Mouse (Mus musculus) T-cell, adult 2 months (primary cell): ENCODE measurements around the gene Tmco3.
"Not testable (repeated sequence)": the region's sequence is repeated elsewhere in the genome, so short reads cannot be mapped to it uniquely, and the experiment has no call there.

Experiments
- DNase-seq: peaks from one replicate; pipeline ENCODE4 v3.0.0; 2022; ENCODE audit warnings: low spot score

Gene Tmco3

DNA sequence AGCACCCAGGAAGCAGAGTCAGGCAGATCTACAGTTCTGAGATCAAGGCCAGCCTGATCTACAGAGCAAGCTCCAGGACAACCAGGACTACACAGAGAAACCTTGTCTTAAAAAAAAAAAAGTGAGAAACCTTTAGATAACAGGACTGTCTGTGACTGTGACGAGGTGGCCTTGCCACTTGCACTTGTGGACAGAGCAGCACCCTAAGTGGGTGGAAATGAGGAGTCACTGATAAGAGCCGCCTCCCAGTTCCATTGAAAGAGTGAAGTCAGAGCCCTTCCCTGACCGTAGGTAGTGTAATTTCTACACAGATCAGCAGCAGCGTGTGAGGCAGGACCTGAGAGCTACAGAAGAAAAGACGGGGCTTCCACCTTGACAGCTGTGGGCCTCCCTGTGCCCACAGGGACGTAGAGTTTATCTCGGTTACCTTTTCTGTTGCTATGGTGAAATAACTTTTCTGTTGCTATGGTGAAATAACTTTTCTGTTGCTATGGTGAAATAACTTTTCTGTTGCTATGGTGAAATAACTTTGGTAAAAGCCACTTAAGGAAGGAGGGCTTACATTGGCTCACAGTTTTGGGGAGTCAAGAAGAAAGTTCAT, 18.4 kb downstream of the Tmco3 start:
- no peak for DNase-seq

- no peak for DNase-seq
Observed at GRCm38 (mm10) chr8:13306916-13307315, 18.9 kb downstream of the Tmco3 start.

DNA sequence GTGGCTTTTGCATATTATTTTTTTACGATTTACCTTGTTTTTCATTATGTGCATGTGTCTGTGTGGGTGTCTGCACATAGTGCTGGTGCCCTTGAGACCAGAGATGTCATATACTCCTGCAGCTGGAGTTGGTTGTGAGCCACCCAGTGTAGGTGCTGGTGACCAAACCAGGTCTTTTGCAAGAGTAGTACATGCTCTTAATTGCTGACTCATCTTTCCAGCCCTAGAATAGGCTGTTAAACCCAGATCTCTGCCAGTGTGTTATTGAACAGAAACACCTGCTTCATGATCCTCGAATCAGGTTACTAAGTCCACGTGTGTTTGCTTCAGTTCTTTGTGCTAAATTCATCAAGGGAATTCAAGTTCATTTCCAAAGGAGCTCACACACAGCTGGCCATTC, 26.9 kb downstream of the Tmco3 start:
- no peak for DNase-seq

- DNase-seq: no peak
Observed at GRCm38 (mm10) chr8:13316671-13317070, 28.7 kb downstream of the Tmco3 start.

GRCm38 (mm10) chr8:13326598-13326997, 38.6 kb downstream of the Tmco3 start:
- no peak for DNase-seq

GRCm38 (mm10) chr8:13334671-13335070, 46.7 kb downstream of the Tmco3 start:
- DNase-seq: no peak

- DNase-seq: not testable (repeated sequence)
Observed at GRCm38 (mm10) chr8:13337245-13337644, 49.3 kb downstream of the Tmco3 start.

- no peak for DNase-seq
Observed at GRCm38 (mm10) chr8:13337678-13338077, 49.7 kb downstream of the Tmco3 start.

DNA sequence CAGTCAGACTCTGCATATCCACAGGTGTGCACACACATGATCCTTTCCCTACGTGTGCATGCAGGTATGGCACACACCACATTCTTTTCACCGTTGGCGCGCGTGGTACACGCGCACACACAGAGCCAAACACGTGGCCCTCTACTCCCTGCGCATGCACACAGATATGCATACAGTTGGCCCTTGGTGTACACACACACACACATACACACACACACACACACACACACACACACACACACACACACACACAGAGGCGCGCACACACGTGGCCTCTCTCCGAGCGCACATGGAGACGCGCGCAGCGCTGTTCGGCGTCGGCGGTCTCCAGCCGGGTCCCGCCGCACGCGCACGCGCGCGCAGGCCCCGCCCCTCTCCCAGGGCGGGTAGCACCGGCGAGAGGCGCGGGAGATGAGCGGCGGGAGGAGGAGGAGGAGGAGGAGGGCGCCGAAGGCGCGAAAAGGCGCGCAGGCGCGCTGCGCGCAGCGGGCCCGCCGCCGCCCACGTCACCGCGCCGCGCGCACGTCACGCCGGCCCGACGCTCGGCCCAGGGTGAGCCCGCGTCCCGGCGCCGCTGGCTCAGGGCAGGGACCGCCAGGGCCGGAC, 50.4 kb downstream of the Tmco3 start, which contains the start of gene Tfdp1:
TSS of gene Tfdp1 (plus strand) at position 497 of the 606 bp plus-strand sequence.
- peak; percentile 81 for DNase-seq

DNA sequence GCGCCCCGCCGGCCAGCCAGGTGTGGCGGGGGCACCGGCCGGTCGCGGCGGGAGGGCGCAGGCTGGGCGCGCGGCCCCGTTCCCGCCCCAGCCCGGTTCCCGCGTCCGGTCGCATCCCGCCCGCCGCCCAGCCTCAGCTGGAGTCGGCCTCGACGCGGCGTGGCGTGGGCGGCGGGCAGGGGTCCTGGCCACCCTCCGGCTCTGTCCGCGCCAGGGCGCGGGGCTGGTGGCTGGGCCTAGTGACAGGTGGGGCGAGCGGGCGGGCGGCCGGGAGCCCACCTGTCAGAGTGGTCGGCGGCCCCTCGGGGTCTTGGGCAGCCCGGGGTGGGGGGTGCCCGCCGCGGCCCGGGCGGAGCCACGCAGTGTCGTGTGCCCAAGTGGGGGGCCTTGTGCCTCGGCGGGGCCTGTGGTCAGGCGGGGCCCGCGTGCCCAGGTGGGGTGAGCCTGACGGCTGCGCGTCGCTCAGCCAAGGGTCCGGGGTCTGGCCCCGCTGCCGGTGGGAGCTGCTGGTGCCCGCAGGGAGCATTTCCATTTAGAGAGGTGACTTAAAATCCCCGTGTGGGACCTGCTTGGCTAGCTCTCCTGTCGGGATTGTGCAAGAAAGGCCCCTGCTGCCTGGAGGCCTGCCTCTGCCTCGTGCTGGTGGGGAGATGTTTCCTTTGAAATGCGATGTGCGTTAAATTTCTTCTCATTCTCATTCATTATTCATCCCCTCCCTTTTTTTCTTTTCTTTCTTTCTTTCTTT, 51.1 kb downstream of the Tmco3 start:
- DNase-seq: peak; percentile 3

- DNase-seq: no peak
Observed at GRCm38 (mm10) chr8:13339646-13339990, 51.6 kb downstream of the Tmco3 start.

- DNase-seq: no peak
Observed at GRCm38 (mm10) chr8:13340650-13341049, 52.7 kb downstream of the Tmco3 start.

GRCm38 (mm10) chr8:13342340-13342739, 54.4 kb downstream of the Tmco3 start:
- DNase-seq: no peak

DNA sequence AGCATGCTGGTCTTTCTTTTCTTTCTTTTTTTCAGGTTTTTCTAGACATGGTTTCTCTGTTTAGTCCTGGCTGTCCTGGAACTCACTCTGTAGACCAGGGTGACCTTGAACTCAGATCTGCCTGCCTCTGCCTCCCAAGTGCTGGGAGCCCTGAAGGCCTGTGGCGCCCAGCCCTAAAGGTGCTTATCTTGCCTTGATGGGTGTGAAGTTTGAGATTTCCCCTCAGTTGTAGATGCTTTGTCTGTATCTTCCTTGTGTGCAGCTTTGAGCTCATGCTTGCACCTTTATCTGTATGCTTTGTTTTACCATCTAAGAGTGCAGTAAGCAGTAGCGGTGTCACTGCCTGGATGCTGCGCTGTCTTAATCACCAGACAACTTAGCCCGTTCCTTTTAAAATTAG, 55.1 kb downstream of the Tmco3 start:
- no peak for DNase-seq

DNA sequence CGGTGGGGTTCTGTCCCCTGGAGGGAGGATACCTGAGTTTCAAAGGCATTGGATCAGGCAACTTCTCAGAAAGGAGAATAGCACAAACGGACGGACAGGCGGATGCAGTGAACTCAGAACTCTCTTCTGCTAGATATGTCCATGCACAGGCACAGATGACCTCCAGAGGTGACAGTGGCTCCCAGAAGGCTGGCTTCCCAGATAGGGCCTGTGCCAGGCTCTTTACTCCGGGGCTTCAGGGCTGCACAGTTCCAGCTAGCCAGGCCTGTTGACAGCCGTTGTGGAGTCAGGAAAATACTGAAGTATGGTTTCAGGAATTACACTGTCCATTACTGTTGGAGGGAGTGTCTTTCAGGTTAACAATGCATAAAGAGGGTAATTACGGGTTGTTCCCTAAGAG, 62.1 kb downstream of the Tmco3 start:
- no peak for DNase-seq

GRCm38 (mm10) chr8:13351593-13351992, 63.6 kb downstream of the Tmco3 start:
- DNase-seq: no peak

GRCm38 (mm10) chr8:13352601-13353000, 64.6 kb downstream of the Tmco3 start:
- DNase-seq: no peak

DNA sequence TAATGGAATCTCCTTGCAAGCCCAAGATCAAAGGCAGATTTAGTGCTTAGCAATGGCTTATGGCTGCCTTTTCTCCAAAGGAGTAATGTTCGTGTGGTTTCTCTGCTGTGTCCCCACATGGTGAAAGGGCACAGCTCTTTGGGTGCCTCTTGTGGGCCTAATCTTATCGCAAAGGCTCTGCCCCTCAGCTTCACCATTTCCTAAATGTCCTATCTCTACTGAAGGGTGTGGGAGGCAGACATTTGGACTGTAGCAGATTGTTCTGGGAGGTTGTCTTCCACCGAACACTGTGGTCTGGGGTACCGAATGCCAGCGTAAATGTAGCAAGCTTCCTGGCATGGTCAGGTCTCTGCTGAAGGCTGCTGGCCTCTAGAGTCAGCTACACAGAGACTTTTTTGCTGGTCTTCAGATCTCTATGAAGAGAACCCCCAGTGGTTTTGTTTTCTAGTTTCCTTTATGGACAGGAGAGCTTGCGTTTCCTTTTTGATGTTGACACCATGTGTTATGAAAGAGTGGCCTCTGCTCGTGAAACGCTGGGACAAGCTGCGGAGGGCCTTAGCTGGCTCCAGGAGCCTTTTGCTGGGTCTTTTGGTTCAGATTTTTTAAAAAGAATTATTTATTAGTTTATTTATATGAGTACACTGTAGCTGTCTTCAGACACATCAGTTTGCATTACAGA, 65.3 kb downstream of the Tmco3 start:
- DNase-seq: no peak

DNA sequence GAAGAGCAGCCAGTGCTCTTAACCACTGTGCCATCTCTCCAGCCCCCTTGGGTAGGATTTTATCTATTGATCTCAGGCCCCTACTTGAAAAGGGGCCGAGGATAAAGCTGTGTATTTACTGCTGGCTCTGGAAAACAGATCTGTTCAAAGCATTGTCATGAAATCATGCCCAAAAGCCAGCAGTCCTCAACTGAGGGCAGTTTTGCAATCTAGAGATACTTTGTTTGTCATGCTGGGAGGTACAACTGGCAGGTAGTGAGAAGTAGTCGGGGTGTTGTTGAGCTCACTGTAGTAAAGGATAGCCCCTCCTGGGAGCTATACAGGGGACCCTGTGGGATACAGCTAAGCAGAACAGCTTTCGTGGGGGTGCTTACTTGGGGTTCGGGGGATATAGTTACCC, 65.9 kb downstream of the Tmco3 start:
- no peak for DNase-seq

- no peak for DNase-seq
Observed at GRCm38 (mm10) chr8:13356221-13356620, 68.2 kb downstream of the Tmco3 start.

- no peak for DNase-seq
Observed at GRCm38 (mm10) chr8:13356681-13357080, 68.7 kb downstream of the Tmco3 start.

- no peak for DNase-seq
Observed at GRCm38 (mm10) chr8:13360213-13360612, 72.2 kb downstream of the Tmco3 start.

DNA sequence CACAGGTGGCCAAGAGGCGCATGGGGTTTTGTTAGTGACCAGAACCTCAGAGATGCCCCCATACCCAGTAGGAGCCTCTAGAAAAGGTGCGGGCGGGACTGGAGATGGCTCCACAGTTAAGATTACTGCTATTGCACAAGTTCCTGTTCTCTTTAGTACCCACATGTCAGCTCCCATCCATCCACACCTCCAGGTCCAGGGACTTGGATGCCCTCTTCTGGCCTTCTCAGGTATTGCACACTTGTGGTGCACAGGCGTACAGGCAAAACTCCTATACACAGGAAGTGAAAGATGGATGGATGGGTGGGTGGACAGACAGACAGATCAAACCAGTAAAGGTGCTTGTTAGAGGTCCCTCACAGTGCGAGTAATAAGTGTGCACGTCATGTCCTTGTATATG, 73.9 kb downstream of the Tmco3 start:
- no peak for DNase-seq
